Mouse (Mus musculus): ENCODE measurements at regions not wholly inside any gene's neighbourhood (a gene's known extent, or its start where the extent isn't known, plus 50 kb on each side); places are given as distances from the start of the nearest gene placed in this dataset.
"Not testable (repeated sequence)": the region's sequence is repeated elsewhere in the genome, so short reads cannot be mapped to it uniquely, and the experiment has no call there.

DNA sequence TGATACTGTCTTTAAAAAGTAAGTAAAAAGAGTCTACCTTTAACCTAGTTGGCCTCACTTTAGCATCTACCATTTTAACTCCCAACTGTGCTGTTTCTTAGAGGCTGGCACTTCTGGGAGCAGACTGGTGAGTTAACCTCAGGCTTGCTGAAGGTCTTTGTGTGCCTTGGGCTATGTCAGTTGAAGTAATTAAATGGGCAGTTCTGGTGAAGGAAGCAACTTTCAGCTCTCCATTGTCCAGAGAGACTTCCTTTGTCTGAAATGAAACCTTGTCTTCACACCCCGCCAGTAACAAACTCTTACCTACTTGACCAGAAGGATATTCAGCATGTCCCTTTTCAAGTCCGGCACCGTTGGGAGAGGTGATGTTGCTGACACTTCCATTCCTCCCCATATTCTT is 55.5 kb downstream of the Zfp281 start:
- Histone ChIP-seq H3K27ac (ENCODE audit: low read length) (no peak overlapping the region), H3K4me2 (ENCODE audit: low read depth, low read length) (no peak overlapping the region), H3K36me3 (ENCODE audit: control insufficient read depth, insufficient read depth, low read length) (no peaks in the 10 kb centered on the region), H3K4me1 (replicated peaks; ENCODE audit: control insufficient read depth, insufficient read depth, low read length) (peaks cover 10% of the 10 kb centered on the region), H3K9me3 (ENCODE audit: control insufficient read depth, low read length) (no peaks in the 10 kb centered on the region), H3K4me3 (ENCODE audit: low read length) (no peak overlapping the region), H3K9ac (ENCODE audit: low read length) (no peak overlapping the region), H3K27me3 (ENCODE audit: control insufficient read depth, insufficient read depth, low read depth, low read length) (no peaks in the 10 kb centered on the region)
- WGBS, result 88% methylated on average over 3 of the region's 3 CpGs
- no peak for ATAC-seq (ENCODE audit: low read depth)

- ATAC-seq (ENCODE audit: low read depth); H3K4me2 ChIP-seq (ENCODE audit: low read depth, low read length); H3K27me3 ChIP-seq (ENCODE audit: control insufficient read depth, insufficient read depth, low read depth, low read length); H3K9ac ChIP-seq (ENCODE audit: low read length); H3K4me3 ChIP-seq (ENCODE audit: low read length); H3K27ac ChIP-seq (ENCODE audit: low read length); H3K9me3 ChIP-seq (ENCODE audit: control insufficient read depth, low read length); H3K36me3 ChIP-seq (ENCODE audit: control insufficient read depth, insufficient read depth, low read length): not testable (repeated sequence)
- 62% methylated on average over 10 of the region's 10 CpGs for WGBS
- peaks cover 10% of the 10 kb centered on the region for H3K4me1 ChIP-seq (replicated peaks; ENCODE audit: control insufficient read depth, insufficient read depth, low read length)
These were observed 57.6 kb downstream of the Zfp281 start for GRCm38 (mm10) chr1:136682311-136682710.

GRCm38 (mm10) chr1:136683061-136683531 is 58.4 kb downstream of the Zfp281 start:
- Histone ChIP-seq H3K9ac (ENCODE audit: low read length) (no peak overlapping the region), H3K9me3 (ENCODE audit: control insufficient read depth, low read length) (no peaks in the 10 kb centered on the region), H3K4me1 (replicated peaks; ENCODE audit: control insufficient read depth, insufficient read depth, low read length) (peaks cover 10% of the 10 kb centered on the region), H3K27ac (ENCODE audit: low read length) (peak overlapping the region; percentile 7; the same call in 1 of the 2 replicates), H3K27me3 (ENCODE audit: control insufficient read depth, insufficient read depth, low read depth, low read length) (no peaks in the 10 kb centered on the region), H3K36me3 (ENCODE audit: control insufficient read depth, insufficient read depth, low read length) (no peaks in the 10 kb centered on the region), H3K4me3 (ENCODE audit: low read length) (no peak overlapping the region), H3K4me2 (ENCODE audit: low read depth, low read length) (no peak overlapping the region)
- WGBS, result 46% methylated on average over 3 of the region's 3 CpGs
- peak; percentile 81 for ATAC-seq (ENCODE audit: low read depth)

DNA sequence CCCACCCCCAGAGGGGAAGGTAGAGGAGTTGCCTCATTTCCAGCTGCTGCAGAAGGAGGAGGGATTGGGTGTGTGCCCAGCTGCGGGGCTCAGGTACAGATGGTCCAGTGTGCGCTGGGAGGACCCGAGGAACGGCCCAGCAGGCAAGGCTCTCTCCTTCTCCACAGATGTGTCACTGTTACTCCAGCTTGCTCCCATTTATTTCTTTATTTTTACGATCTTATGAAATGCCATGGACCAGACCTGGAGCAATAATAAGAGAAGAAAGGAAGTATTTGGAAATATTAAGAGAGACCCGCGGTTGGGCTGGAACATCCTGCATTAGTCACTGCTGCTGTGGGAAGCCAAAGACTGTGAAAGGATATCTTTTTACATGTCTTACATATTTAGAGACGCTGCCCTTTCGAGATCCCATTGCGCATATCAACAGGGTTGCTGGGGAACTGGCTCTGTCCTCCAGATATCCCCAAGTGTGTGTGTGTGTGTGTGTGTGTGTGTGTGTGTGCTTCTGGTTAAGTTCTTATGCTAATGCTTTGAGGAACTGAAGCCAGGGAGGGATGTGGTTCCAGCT is 58.9 kb downstream of the Zfp281 start:
- ATAC-seq (ENCODE audit: low read depth), result peak; percentile 53
- Histone ChIP-seq H3K9ac (ENCODE audit: low read length) (no peak overlapping the region), H3K9me3 (ENCODE audit: control insufficient read depth, low read length) (no peaks in the 10 kb centered on the region), H3K4me2 (ENCODE audit: low read depth, low read length) (no peak overlapping the region), H3K27me3 (ENCODE audit: control insufficient read depth, insufficient read depth, low read depth, low read length) (no peaks in the 10 kb centered on the region), H3K4me3 (ENCODE audit: low read length) (no peak overlapping the region), H3K27ac (ENCODE audit: low read length) (peak overlapping the region; percentile 7; the same call in 1 of the 2 replicates), H3K36me3 (ENCODE audit: control insufficient read depth, insufficient read depth, low read length) (no peaks in the 10 kb centered on the region), H3K4me1 (replicated peaks; ENCODE audit: control insufficient read depth, insufficient read depth, low read length) (peaks cover 10% of the 10 kb centered on the region)
- 40% methylated on average over 10 of the region's 10 CpGs for WGBS

DNA sequence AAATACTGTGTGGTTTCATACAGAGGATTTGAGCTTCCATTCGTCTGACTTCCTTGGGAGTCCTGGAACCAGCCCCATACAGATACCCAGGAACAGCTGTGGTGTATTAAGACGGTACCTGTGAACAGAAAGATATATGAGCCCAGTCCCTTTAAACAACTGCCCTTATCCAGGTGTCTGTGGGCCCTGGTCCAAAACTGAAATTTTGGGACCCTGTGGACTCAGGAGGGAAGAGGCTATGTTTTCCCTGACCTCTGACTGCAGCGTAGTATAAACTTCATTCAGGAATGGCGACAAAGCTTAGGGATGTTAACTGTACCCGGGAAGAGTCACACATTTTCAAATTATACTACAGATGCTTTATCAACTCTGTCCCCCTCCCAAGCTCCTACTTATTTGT is 59.8 kb downstream of the Zfp281 start:
- H3K27me3 ChIP-seq (ENCODE audit: control insufficient read depth, insufficient read depth, low read depth, low read length), result no peaks in the 10 kb centered on the region
- WGBS, result 78% methylated on average over 5 of the region's 5 CpGs
- peaks cover 10% of the 10 kb centered on the region for H3K4me1 ChIP-seq (replicated peaks; ENCODE audit: control insufficient read depth, insufficient read depth, low read length)
- H3K9ac ChIP-seq (ENCODE audit: low read length), result no peak overlapping the region
- H3K4me2 ChIP-seq (ENCODE audit: low read depth, low read length), result no peak overlapping the region
- H3K9me3 ChIP-seq (ENCODE audit: control insufficient read depth, low read length), result no peaks in the 10 kb centered on the region
- no peaks in the 10 kb centered on the region for H3K36me3 ChIP-seq (ENCODE audit: control insufficient read depth, insufficient read depth, low read length)
- H3K4me3 ChIP-seq (ENCODE audit: low read length), result no peak overlapping the region
- ATAC-seq (ENCODE audit: low read depth), result no peak
- no peak overlapping the region for H3K27ac ChIP-seq (ENCODE audit: low read length)

DNA sequence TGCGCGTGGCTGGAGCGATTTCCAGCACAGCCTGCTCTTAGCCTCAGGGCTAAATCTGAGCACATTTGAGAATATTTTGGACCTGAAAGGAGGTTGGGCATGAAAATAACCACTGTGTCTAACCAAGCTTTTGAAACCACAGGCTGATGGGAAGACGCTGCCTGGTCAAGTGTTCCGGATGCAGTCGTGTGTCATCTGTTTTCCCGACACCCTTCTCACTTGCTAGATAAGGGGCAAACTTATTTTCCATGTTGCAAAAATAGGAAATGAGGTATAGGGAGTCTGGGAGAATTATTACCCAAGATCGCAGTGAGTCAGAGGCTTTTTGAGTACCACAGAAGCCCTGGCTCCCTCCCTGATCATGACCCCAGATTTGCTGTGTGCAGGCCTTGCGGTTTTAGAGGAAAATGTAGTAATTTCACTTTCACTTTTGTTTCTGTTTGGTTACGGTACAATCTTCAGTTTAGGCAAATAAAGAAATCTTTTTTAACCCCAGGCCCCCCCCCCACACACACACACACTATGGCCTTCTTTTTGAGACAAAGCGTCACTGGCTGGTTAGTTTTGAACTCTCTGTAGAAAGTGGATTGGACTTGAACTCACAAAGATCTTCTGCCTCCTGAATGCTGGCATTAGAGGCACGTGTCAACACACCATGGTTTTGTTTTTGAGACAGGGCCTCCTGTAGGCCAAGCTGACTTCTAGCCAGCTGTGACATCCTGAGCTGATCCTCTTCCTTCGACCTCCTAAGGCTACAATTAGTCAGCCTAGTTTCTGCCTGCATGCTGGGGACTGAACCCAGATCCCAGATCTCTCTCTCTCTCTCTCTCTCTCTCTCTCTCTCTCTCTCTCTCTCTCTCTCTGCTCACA is 60.7 kb downstream of the Zfp281 start:
- Histone ChIP-seq H3K4me3 (ENCODE audit: low read length) (no peak overlapping the region), H3K4me1 (replicated peaks; ENCODE audit: control insufficient read depth, insufficient read depth, low read length) (peaks cover 10% of the 10 kb centered on the region), H3K9me3 (ENCODE audit: control insufficient read depth, low read length) (no peaks in the 10 kb centered on the region), H3K9ac (ENCODE audit: low read length) (peak overlapping the region; percentile 2; the same call in 1 of the 2 replicates), H3K36me3 (ENCODE audit: control insufficient read depth, insufficient read depth, low read length) (no peaks in the 10 kb centered on the region), H3K27ac (ENCODE audit: low read length) (no peak overlapping the region), H3K27me3 (ENCODE audit: control insufficient read depth, insufficient read depth, low read depth, low read length) (no peaks in the 10 kb centered on the region), H3K4me2 (ENCODE audit: low read depth, low read length) (peak overlapping the region; percentile 43)
- ATAC-seq (ENCODE audit: low read depth), result no peak
- 60% methylated on average over 13 of the region's 13 CpGs for WGBS

- H3K4me1 ChIP-seq (replicated peaks; ENCODE audit: control insufficient read depth, insufficient read depth, low read length), result peaks cover 10% of the 10 kb centered on the region
- no peaks in the 10 kb centered on the region for H3K9me3 ChIP-seq (ENCODE audit: control insufficient read depth, low read length)
- H3K9ac ChIP-seq (ENCODE audit: low read length), result no peak overlapping the region
- no peak overlapping the region for H3K4me2 ChIP-seq (ENCODE audit: low read depth, low read length)
- H3K27me3 ChIP-seq (ENCODE audit: control insufficient read depth, insufficient read depth, low read depth, low read length), result no peaks in the 10 kb centered on the region
- no peak overlapping the region for H3K4me3 ChIP-seq (ENCODE audit: low read length)
- H3K27ac ChIP-seq (ENCODE audit: low read length), result no peak overlapping the region
- ATAC-seq (ENCODE audit: low read depth), result no peak
- no peaks in the 10 kb centered on the region for H3K36me3 ChIP-seq (ENCODE audit: control insufficient read depth, insufficient read depth, low read length)
These were observed 61.8 kb downstream of the Zfp281 start for GRCm38 (mm10) chr1:136686467-136686866.

DNA sequence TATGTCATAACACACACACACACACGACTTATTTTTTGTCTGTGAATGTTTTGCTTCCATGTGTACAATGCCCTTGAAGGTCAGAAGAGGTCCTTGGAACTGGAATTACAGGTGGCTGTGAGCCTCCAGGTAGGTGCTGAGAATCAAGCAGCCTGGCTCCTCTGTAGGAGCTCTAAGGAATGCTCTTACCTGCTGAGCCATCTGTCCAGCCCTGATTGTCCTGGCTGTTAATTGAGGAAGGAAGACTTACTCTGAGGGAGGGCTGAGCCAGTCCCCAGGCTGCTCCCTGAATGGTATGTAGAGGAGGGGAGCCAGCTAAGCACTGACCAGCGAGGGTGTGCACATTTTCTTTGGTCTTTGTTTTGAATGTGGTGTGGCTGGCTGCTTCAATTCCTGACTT is 65.4 kb downstream of the Zfp281 start:
- Histone ChIP-seq H3K4me3 (ENCODE audit: low read length) (no peak overlapping the region), H3K9ac (ENCODE audit: low read length) (no peak overlapping the region), H3K27ac (ENCODE audit: low read length) (no peak overlapping the region), H3K9me3 (ENCODE audit: control insufficient read depth, low read length) (no peaks in the 10 kb centered on the region), H3K4me2 (ENCODE audit: low read depth, low read length) (no peak overlapping the region), H3K4me1 (replicated peaks; ENCODE audit: control insufficient read depth, insufficient read depth, low read length) (peaks cover 11% of the 10 kb centered on the region), H3K36me3 (ENCODE audit: control insufficient read depth, insufficient read depth, low read length) (no peaks in the 10 kb centered on the region), H3K27me3 (ENCODE audit: control insufficient read depth, insufficient read depth, low read depth, low read length) (no peaks in the 10 kb centered on the region)
- peak; percentile 36; the same call in 1 of the 2 replicates for ATAC-seq (ENCODE audit: low read depth)
- WGBS, result 26% methylated on average over 2 of the region's 2 CpGs

DNA sequence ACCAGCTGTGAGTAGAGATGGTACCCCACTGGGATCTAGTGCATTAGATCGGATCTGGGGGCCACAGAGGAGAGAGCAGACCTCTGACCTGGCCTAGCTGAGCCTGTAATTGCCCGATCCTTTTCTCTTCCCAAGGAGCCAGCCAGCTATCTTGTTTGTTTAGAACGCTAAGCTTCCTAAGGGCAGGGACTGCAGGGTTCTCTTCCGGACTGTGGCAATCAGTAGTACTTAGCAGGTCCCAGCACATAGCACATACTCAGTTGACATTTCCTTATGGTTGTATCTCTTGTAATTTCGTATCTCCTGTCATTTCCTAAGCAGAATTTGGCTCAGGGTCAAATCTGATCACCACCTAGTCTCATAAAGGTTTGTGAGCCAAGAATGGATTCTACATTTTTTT is 68.7 kb downstream of the Zfp281 start:
- H3K4me3 ChIP-seq (ENCODE audit: low read length), result no peak overlapping the region
- peaks cover 32% of the 10 kb centered on the region for H3K4me1 ChIP-seq (replicated peaks; ENCODE audit: control insufficient read depth, insufficient read depth, low read length)
- H3K27me3 ChIP-seq (ENCODE audit: control insufficient read depth, insufficient read depth, low read depth, low read length), result no peaks in the 10 kb centered on the region
- ATAC-seq (ENCODE audit: low read depth), result no peak
- no peak overlapping the region for H3K9ac ChIP-seq (ENCODE audit: low read length)
- H3K4me2 ChIP-seq (ENCODE audit: low read depth, low read length), result no peak overlapping the region
- H3K27ac ChIP-seq (ENCODE audit: low read length), result no peak overlapping the region; the same call in 1 of the 2 replicates
- 45% methylated on average over 5 of the region's 5 CpGs for WGBS
- no peaks in the 10 kb centered on the region for H3K36me3 ChIP-seq (ENCODE audit: control insufficient read depth, insufficient read depth, low read length)
- H3K9me3 ChIP-seq (ENCODE audit: control insufficient read depth, low read length), result no peaks in the 10 kb centered on the region
